Comparison of ENCODE assay signal across 9 mouse cellular contexts in the genomic region with DNA sequence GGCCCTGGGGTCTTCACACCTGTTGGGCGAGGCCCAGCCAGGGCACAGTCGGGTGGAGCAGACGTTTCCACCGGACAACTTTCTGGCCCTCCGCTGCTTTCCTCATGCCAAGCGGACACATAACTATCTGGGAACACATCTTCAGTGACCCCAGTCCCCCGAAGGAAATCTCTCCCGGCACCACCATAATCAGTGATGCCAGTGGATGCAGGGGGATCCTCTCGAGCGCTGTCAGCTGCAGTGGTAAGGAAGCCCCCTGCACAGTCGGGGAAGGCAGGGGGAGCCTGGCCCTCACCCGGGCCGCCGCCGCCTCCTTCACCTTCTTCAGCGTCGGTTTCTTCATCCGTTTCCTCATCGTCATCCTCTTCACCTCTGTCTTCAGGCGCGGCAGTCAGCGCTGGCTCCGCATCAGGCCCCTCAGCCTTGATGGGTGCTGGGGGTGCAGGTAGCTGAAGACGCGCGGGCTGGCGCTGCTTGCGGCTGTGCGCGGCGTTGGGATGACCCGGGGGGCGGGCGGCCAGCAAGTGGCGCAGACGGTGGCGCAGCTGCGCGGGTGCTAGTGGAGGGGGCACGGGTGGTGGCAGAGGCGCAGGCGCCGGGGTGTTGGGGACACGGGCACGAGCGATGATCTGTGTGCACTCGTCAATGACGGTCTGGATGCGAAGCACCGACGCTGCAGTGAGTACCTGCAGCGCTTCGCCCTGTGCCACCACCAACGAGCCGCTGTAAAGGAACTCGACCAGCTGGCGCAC. TPM values are rescaled to one million over a fixed set of nuclear protein-coding genes. Genes with fewer than 3 reads are reported as not detected.
A peak's percentile ranks its signal among the peaks of the same experiment; 100 is the strongest.
DNase-seq lines count a peak whose midpoint lies in the region; ATAC-seq and TF ChIP-seq lines count a peak whose summit lies in the region.
"Had no signal": no experiment of that assay in that cellular context is flagged by ENCODE, and none has a peak within 500 bp of the region (broad histone marks: within the 10 kb centered on the region; RNA-seq: fewer than 3 reads in every experiment).

No protein-coding gene starts in this region.

- peak overlapping the region; percentile 11; the same call in 1 of the 2 replicates for H3K4me3 ChIP-seq in liver, embryonic 11.5 days (ENCODE audit: low read depth, low read length)
- H3K4me3 ChIP-seq in liver, postnatal 0 days (ENCODE audit: low read depth, low read length) = no peak overlapping the region
- peak overlapping the region; percentile 21 for H3K4me3 ChIP-seq in hindbrain, embryonic 15.5 days
- peak overlapping the region; percentile 26 for H3K4me3 ChIP-seq in neural tube, embryonic 13.5 days

- TF ChIP-seq CTCF in liver, postnatal 0 days (IDR thresholded peaks at IDR 0.05; ENCODE audit: low read depth) = no peak

- no peak overlapping the region for H3K4me2 ChIP-seq in liver, embryonic 11.5 days
- H3K4me2 ChIP-seq in liver, postnatal 0 days (ENCODE audit: low read depth, low read length) = no peak overlapping the region
- peak overlapping the region; percentile 80 for H3K4me2 ChIP-seq in hindbrain, embryonic 15.5 days
- peak overlapping the region; percentile 86 for H3K4me2 ChIP-seq in neural tube, embryonic 13.5 days

- TF ChIP-seq EP300 in liver, postnatal 0 days (IDR thresholded peaks at IDR 0.05; ENCODE audit: low read depth) = no peak

- no peak for ATAC-seq in liver, embryonic 11.5 days (replicated peaks; ENCODE audit: low FRiP score)
- no peak for ATAC-seq in liver, postnatal 0 days
- ATAC-seq in hindbrain, embryonic 15.5 days (ENCODE audit: low FRiP score, low read depth) = no peak
- no peak for ATAC-seq in neural tube, embryonic 13.5 days (ENCODE audit: low read depth)
- no peak for ATAC-seq in CD4-positive, CD25-positive, alpha-beta regulatory T cell, adult 4 months

- H3K9me3 ChIP-seq in liver, embryonic 11.5 days (ENCODE audit: control insufficient read depth, low read length) = no peaks in the 10 kb centered on the region
- H3K9me3 ChIP-seq in liver, postnatal 0 days (ENCODE audit: low read length) = no peaks in the 10 kb centered on the region
- no peaks in the 10 kb centered on the region for H3K9me3 ChIP-seq in hindbrain, embryonic 15.5 days
- H3K9me3 ChIP-seq in neural tube, embryonic 13.5 days = no peaks in the 10 kb centered on the region

- H3K36me3 ChIP-seq in liver, embryonic 11.5 days (ENCODE audit: control insufficient read depth, insufficient read depth, low read length) = peaks cover 28% of the 10 kb centered on the region
- peaks cover 19% of the 10 kb centered on the region; the same call in 1 of the 2 replicates for H3K36me3 ChIP-seq in liver, postnatal 0 days (replicated peaks; ENCODE audit: insufficient read depth, low read length)
- H3K36me3 ChIP-seq in hindbrain, embryonic 15.5 days = peaks cover 32% of the 10 kb centered on the region
- H3K36me3 ChIP-seq in neural tube, embryonic 13.5 days = peaks cover 42% of the 10 kb centered on the region

- H3K27me3 ChIP-seq in liver, embryonic 11.5 days (replicated peaks; ENCODE audit: control insufficient read depth, insufficient read depth, low read length) = no peaks in the 10 kb centered on the region; the same call in 1 of the 2 replicates
- no peaks in the 10 kb centered on the region for H3K27me3 ChIP-seq in liver, postnatal 0 days (ENCODE audit: insufficient read depth, low read length)
- H3K27me3 ChIP-seq in hindbrain, embryonic 15.5 days = no peaks in the 10 kb centered on the region
- peaks cover 9% of the 10 kb centered on the region for H3K27me3 ChIP-seq in neural tube, embryonic 13.5 days

- WGBS in liver, embryonic 11.5 days = 65% methylated on average over 57 of the region's 57 CpGs
- 85% methylated on average over 57 of the region's 57 CpGs for WGBS in liver, postnatal 0 days (ENCODE audit: insufficient replicate concordance)
- 36% methylated on average over 57 of the region's 57 CpGs for WGBS in hindbrain, embryonic 15.5 days
- 30% methylated on average over 57 of the region's 57 CpGs for WGBS in neural tube, embryonic 13.5 days

- no peak overlapping the region for H3K9ac ChIP-seq in liver, embryonic 11.5 days (ENCODE audit: low read depth, low read length)
- no peak overlapping the region for H3K9ac ChIP-seq in liver, postnatal 0 days (replicated peaks)
- peak overlapping the region; percentile 17; the same call in 1 of the 2 replicates for H3K9ac ChIP-seq in hindbrain, embryonic 15.5 days
- peak overlapping the region; percentile 81 for H3K9ac ChIP-seq in neural tube, embryonic 13.5 days
- H3K9ac ChIP-seq: liver, embryonic 14.5 days had no signal

- H3K27ac ChIP-seq in liver, embryonic 11.5 days (ENCODE audit: low read depth, low read length) = no peak overlapping the region
- no peak overlapping the region for H3K27ac ChIP-seq in liver, postnatal 0 days (ENCODE audit: low read depth)
- H3K27ac ChIP-seq in hindbrain, embryonic 15.5 days (replicated peaks) = no peak overlapping the region
- H3K27ac ChIP-seq in neural tube, embryonic 13.5 days (replicated peaks) = 0 out of 2 replicates have a peak overlapping the region, but pooled peaks have one; percentile 33
- H3K27ac ChIP-seq: liver, embryonic 14.5 days had no signal

- H3K4me1 ChIP-seq in liver, embryonic 11.5 days (replicated peaks; ENCODE audit: control insufficient read depth, insufficient read depth, low read length) = peaks cover 6% of the 10 kb centered on the region
- peaks cover 11% of the 10 kb centered on the region for H3K4me1 ChIP-seq in liver, postnatal 0 days (ENCODE audit: insufficient read depth)
- peaks cover 31% of the 10 kb centered on the region for H3K4me1 ChIP-seq in hindbrain, embryonic 15.5 days (replicated peaks)
- peaks cover 39% of the 10 kb centered on the region for H3K4me1 ChIP-seq in neural tube, embryonic 13.5 days (replicated peaks)

- peak; percentile 59 for DNase-seq in cerebellum, adult 9-11 months
- no peak for DNase-seq in cerebellum, adult 9-10 months
- no peak for DNase-seq in liver, embryonic 11.5 days (ENCODE audit: low spot score)
- DNase-seq in liver, postnatal 0 days = no peak
- no peak for DNase-seq in lung, postnatal 10 days

RNA-seq across cellular contexts. Expression of a gene that starts 2.3 kb away (rescaled TPM):
- 27.5 and 27.9 TPM in 2 replicates for polyA plus RNA-seq in liver, embryonic 11.5 days (2014; fragmentation: Nextera tagmentation; extraction: Ambion mirVana)
- polyA plus RNA-seq in liver, postnatal 0 days (2015; fragmentation: Nextera tagmentation; extraction: Ambion mirVana) = 5.6 and 7.2 TPM in 2 replicates
- 40.7 and 42.5 TPM in 2 replicates for polyA plus RNA-seq in hindbrain, embryonic 15.5 days (2015; fragmentation: Nextera tagmentation; extraction: Ambion mirVana)
- polyA plus RNA-seq in neural tube, embryonic 13.5 days (2015; fragmentation: Nextera tagmentation; extraction: Ambion mirVana) = 36.2 and 37.8 TPM in 2 replicates
- polyA plus RNA-seq in CD4-positive, CD25-positive, alpha-beta regulatory T cell, adult 4 months (2017; shearing (Covaris generic)) = 1 to 10 TPM; 5.6 to 7.4 TPM

RNA-seq across cellular contexts. Expression of a gene that starts 8.6 kb away (rescaled TPM):
- 339 and 346 TPM in 2 replicates for polyA plus RNA-seq in liver, embryonic 11.5 days (2014; fragmentation: Nextera tagmentation; extraction: Ambion mirVana)
- polyA plus RNA-seq in liver, postnatal 0 days (2015; fragmentation: Nextera tagmentation; extraction: Ambion mirVana) = 56.0 and 59.1 TPM in 2 replicates
- 217 and 230 TPM in 2 replicates for polyA plus RNA-seq in hindbrain, embryonic 15.5 days (2015; fragmentation: Nextera tagmentation; extraction: Ambion mirVana)
- polyA plus RNA-seq in neural tube, embryonic 13.5 days (2015; fragmentation: Nextera tagmentation; extraction: Ambion mirVana) = 223 and 229 TPM in 2 replicates
- 10 to 100 TPM; 37.1 to 75.2 TPM for polyA plus RNA-seq in CD4-positive, CD25-positive, alpha-beta regulatory T cell, adult 4 months (2017; shearing (Covaris generic))

RNA-seq across cellular contexts. Expression of a gene that starts 9.5 kb away (rescaled TPM):
- 0.52 and 1.1 TPM in 2 replicates for polyA plus RNA-seq in liver, embryonic 11.5 days (2014; fragmentation: Nextera tagmentation; extraction: Ambion mirVana)
- 103 and 122 TPM in 2 replicates for polyA plus RNA-seq in liver, postnatal 0 days (2015; fragmentation: Nextera tagmentation; extraction: Ambion mirVana)
- polyA plus RNA-seq in hindbrain, embryonic 15.5 days (2015; fragmentation: Nextera tagmentation; extraction: Ambion mirVana) = 0.39 and 0.45 TPM in 2 replicates
- 0.21 and 0.32 TPM in 2 replicates for polyA plus RNA-seq in neural tube, embryonic 13.5 days (2015; fragmentation: Nextera tagmentation; extraction: Ambion mirVana)
- polyA plus RNA-seq in CD4-positive, CD25-positive, alpha-beta regulatory T cell, adult 4 months (2017; shearing (Covaris generic)) = under 1 TPM in 1 of 2 experiments, not detected in 1; 0.54 TPM

RNA-seq across cellular contexts. Expression of a gene that starts 27.1 kb away (rescaled TPM):
- 134 and 142 TPM in 2 replicates for polyA plus RNA-seq in liver, embryonic 11.5 days (2014; fragmentation: Nextera tagmentation; extraction: Ambion mirVana)
- 132 TPM in 2 replicates for polyA plus RNA-seq in liver, postnatal 0 days (2015; fragmentation: Nextera tagmentation; extraction: Ambion mirVana)
- 170 and 171 TPM in 2 replicates for polyA plus RNA-seq in hindbrain, embryonic 15.5 days (2015; fragmentation: Nextera tagmentation; extraction: Ambion mirVana)
- 170 and 189 TPM in 2 replicates for polyA plus RNA-seq in neural tube, embryonic 13.5 days (2015; fragmentation: Nextera tagmentation; extraction: Ambion mirVana)
- 100 to 1,000 TPM; 259 to 278 TPM for polyA plus RNA-seq in CD4-positive, CD25-positive, alpha-beta regulatory T cell, adult 4 months (2017; shearing (Covaris generic))

RNA-seq across cellular contexts. Expression of a gene that starts 29.9 kb away (rescaled TPM):
- polyA plus RNA-seq in liver, embryonic 11.5 days (2014; fragmentation: Nextera tagmentation; extraction: Ambion mirVana) = 6.9 and 7.0 TPM in 2 replicates
- polyA plus RNA-seq in liver, postnatal 0 days (2015; fragmentation: Nextera tagmentation; extraction: Ambion mirVana) = 1.6 and 1.8 TPM in 2 replicates
- polyA plus RNA-seq in hindbrain, embryonic 15.5 days (2015; fragmentation: Nextera tagmentation; extraction: Ambion mirVana) = 11.7 and 11.8 TPM in 2 replicates
- polyA plus RNA-seq in neural tube, embryonic 13.5 days (2015; fragmentation: Nextera tagmentation; extraction: Ambion mirVana) = 12.0 and 12.4 TPM in 2 replicates
- 1 to 10 TPM; 3.8 to 5.7 TPM for polyA plus RNA-seq in CD4-positive, CD25-positive, alpha-beta regulatory T cell, adult 4 months (2017; shearing (Covaris generic))

Comparison
In these comparisons a context has a peak if more than half of its experiments do, and no peak if none do; other contexts are left out.
1. RNA of a gene that starts 9.5 kb away (polyA plus RNA-seq): 103 to 122 TPM in liver, postnatal 0 days; 0.52 to 1.1 TPM in liver, embryonic 11.5 days, 0.54 TPM in CD4-positive, CD25-positive, alpha-beta regulatory T cell, adult 4 months, 0.39 to 0.45 TPM in hindbrain, embryonic 15.5 days and 0.21 to 0.32 TPM in neural tube, embryonic 13.5 days; every median in the first group is over 10 times any median in the second.
2. H3K4me2 ChIP-seq: peak in hindbrain, embryonic 15.5 days (single experiment) and neural tube, embryonic 13.5 days (single experiment); none in liver, embryonic 11.5 days (single experiment) and liver, postnatal 0 days (single experiment).
3. H3K9ac ChIP-seq: peak in hindbrain, embryonic 15.5 days (single experiment) and neural tube, embryonic 13.5 days (single experiment); none in liver, embryonic 11.5 days (single experiment) and liver, postnatal 0 days (single experiment).